17 mouse cellular contexts compared by ENCODE assay signal in the genomic region with DNA sequence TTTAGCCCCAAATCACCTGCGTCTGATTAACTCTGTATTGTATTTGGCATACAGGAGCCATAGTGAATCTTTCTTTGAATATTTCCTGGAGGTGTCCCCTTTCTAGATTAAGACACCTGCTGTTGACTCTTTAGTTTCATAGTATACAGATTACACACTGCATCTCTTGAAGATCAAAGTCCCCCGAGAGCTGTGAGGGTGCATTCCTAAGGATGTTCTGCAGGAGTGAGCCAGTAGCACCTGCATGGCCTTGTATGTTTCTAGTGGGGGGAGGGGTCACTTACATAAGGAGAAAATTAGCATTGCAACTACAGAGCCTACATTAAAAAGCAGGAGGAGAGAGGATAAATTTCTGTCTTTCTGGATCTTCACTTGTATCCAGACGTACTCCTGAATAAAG.
"Had no signal": no experiment of that assay in that cellular context is flagged by ENCODE, and none has a peak within 500 bp of the region (broad histone marks: within the 10 kb centered on the region; RNA-seq: fewer than 3 reads in every experiment).

No protein-coding gene starts in this region.

- H3K4me3 ChIP-seq: lung, embryonic 15.5 days; megakaryocyte, embryonic 14.5 days; midbrain, embryonic 13.5 days; midbrain, embryonic 15.5 days; neural tube, embryonic 12.5 days; stomach, embryonic 15.5 days had no signal

- DNase-seq: lung, adult 2 months; lung, postnatal 14 days; lung, postnatal 36 days; right cerebral cortex, postnatal 14 days; thymus, adult 2 months; thymus, postnatal 25 days; thymus, postnatal 4 days had no signal

- H3K27ac ChIP-seq: lung, embryonic 15.5 days; macrophage; midbrain, embryonic 13.5 days; midbrain, embryonic 15.5 days; neural tube, embryonic 12.5 days; stomach, embryonic 15.5 days; stomach, postnatal 0 days had no signal

- H3K9ac ChIP-seq: lung, embryonic 15.5 days; midbrain, embryonic 13.5 days; midbrain, embryonic 15.5 days; neural tube, embryonic 12.5 days; stomach, embryonic 15.5 days had no signal

- H3K4me1 ChIP-seq: lung, embryonic 15.5 days; megakaryocyte, embryonic 14.5 days; midbrain, embryonic 13.5 days; midbrain, embryonic 15.5 days; neural tube, embryonic 12.5 days; stomach, embryonic 15.5 days had no signal

- ATAC-seq: lung, postnatal 0 days; midbrain, embryonic 13.5 days; midbrain, embryonic 15.5 days had no signal

- H3K36me3 ChIP-seq: lung, embryonic 15.5 days; midbrain, embryonic 13.5 days; midbrain, embryonic 15.5 days; neural tube, embryonic 12.5 days; stomach, embryonic 15.5 days had no signal

- H3K4me2 ChIP-seq: lung, embryonic 15.5 days; midbrain, embryonic 11.5 days; midbrain, embryonic 13.5 days; midbrain, embryonic 15.5 days; neural tube, embryonic 12.5 days; stomach, embryonic 15.5 days had no signal

- H3K27me3 ChIP-seq: lung, embryonic 15.5 days; megakaryocyte, embryonic 14.5 days; midbrain, embryonic 13.5 days; midbrain, embryonic 15.5 days; neural tube, embryonic 12.5 days; stomach, embryonic 15.5 days had no signal

- H3K9me3 ChIP-seq: lung, embryonic 15.5 days; midbrain, embryonic 13.5 days; midbrain, embryonic 15.5 days; neural tube, embryonic 12.5 days; stomach, embryonic 15.5 days had no signal
